Mouse (Mus musculus): ENCODE measurements around the gene Arhgap33. TPM values are rescaled to one million over a fixed set of nuclear protein-coding genes. Genes with fewer than 3 reads are reported as not detected.

The Arhgap33 gene
- polyA plus RNA-seq, 1 experiment from 2014 or later: 158 TPM

GRCm38 (mm10) chr7:30562526-30563116 is 27.8 kb upstream of the Arhgap33 start:
- Histone ChIP-seq H3K4me3 (peak overlapping the region; percentile 95), H3K9ac (peak overlapping the region; percentile 84), H3K36me3 (replicated peaks) (peaks cover 12% of the 10 kb centered on the region; the same call in 1 of the 2 replicates), H3K27ac (peak overlapping the region; percentile 96), H3K27me3 (replicated peaks) (no peaks in the 10 kb centered on the region), H3K9me3 (no peaks in the 10 kb centered on the region), H3K4me2 (peak overlapping the region; percentile 89), H3K4me1 (peaks cover 35% of the 10 kb centered on the region)
- no peak for ATAC-seq (replicated peaks)
- WGBS: 2% methylated on average over 27 of the region's 27 CpGs

- H3K4me2 ChIP-seq: peak overlapping the region; percentile 97; the same call in 1 of the 2 replicates
Observed at GRCm38 (mm10) chr7:30560296-30560695, 25.4 kb upstream of the Arhgap33 start.

GRCm38 (mm10) chr7:30559443-30559954 is 24.6 kb upstream of the Arhgap33 start, which contains the start of gene Lin37:
Gene Lin37, minus strand, starts transcription at chr7:30559838.
- ATAC-seq (replicated peaks): peak; percentile 89
- under 1% methylated on average over 20 of the region's 20 CpGs for WGBS
- Histone ChIP-seq H3K27me3 (replicated peaks) (no peaks in the 10 kb centered on the region), H3K9ac (peak within 1 kb of the TSS; percentile 70), H3K4me3 (peak within 1 kb of the TSS; percentile 60), H3K9me3 (no peaks in the 10 kb centered on the region), H3K4me2 (peak within 1 kb of the TSS; percentile 97), H3K4me1 (peaks cover 35% of the 10 kb centered on the region), H3K27ac (peak within 1 kb of the TSS; percentile 71), H3K36me3 (replicated peaks) (peaks cover 26% of the 10 kb centered on the region; the same call in 1 of the 2 replicates)

More at GRCm38 (mm10) chr7:30560296-30560695, 25.4 kb upstream of the Arhgap33 start:
- no peaks in the 10 kb centered on the region for H3K9me3 ChIP-seq
- WGBS: 64% methylated on average over 2 of the region's 2 CpGs
- H3K27ac ChIP-seq: peak overlapping the region; percentile 64; the same call in 1 of the 2 replicates
- peaks cover 18% of the 10 kb centered on the region; the same call in 1 of the 2 replicates for H3K36me3 ChIP-seq (replicated peaks)
- H3K27me3 ChIP-seq (replicated peaks): no peaks in the 10 kb centered on the region
- ATAC-seq (replicated peaks): no peak
- no peak overlapping the region for H3K9ac ChIP-seq
- no peak overlapping the region for H3K4me3 ChIP-seq
- H3K4me1 ChIP-seq: peaks cover 35% of the 10 kb centered on the region

- Histone ChIP-seq H3K9ac (peak overlapping the region; percentile 70), H3K27ac (peak overlapping the region; percentile 71), H3K36me3 (replicated peaks) (peaks cover 28% of the 10 kb centered on the region; the same call in 1 of the 2 replicates), H3K4me2 (peak overlapping the region; percentile 97), H3K4me3 (peak overlapping the region; percentile 60), H3K27me3 (replicated peaks) (no peaks in the 10 kb centered on the region), H3K4me1 (peaks cover 30% of the 10 kb centered on the region), H3K9me3 (no peaks in the 10 kb centered on the region)
- ATAC-seq (replicated peaks): no peak
- WGBS: 17% methylated on average over 12 of the region's 12 CpGs
Observed at GRCm38 (mm10) chr7:30558656-30559442, 24.0 kb upstream of the Arhgap33 start.

GRCm38 (mm10) chr7:30557901-30558514 is 23.1 kb upstream of the Arhgap33 start:
- no peaks in the 10 kb centered on the region for H3K27me3 ChIP-seq (replicated peaks)
- H3K4me2 ChIP-seq: peak overlapping the region; percentile 97; the same call in 1 of the 2 replicates
- peaks cover 28% of the 10 kb centered on the region; the same call in 1 of the 2 replicates for H3K36me3 ChIP-seq (replicated peaks)
- H3K4me1 ChIP-seq: peaks cover 36% of the 10 kb centered on the region
- H3K9me3 ChIP-seq: no peaks in the 10 kb centered on the region
- H3K9ac ChIP-seq: peak overlapping the region; percentile 70; the same call in 1 of the 2 replicates
- no peak for ATAC-seq (replicated peaks)
- H3K27ac ChIP-seq: no peak overlapping the region
- WGBS: 87% methylated on average over 13 of the region's 13 CpGs
- H3K4me3 ChIP-seq: peak overlapping the region; percentile 60; the same call in 1 of the 2 replicates

GRCm38 (mm10) chr7:30556894-30557536 is 22.2 kb upstream of the Arhgap33 start:
- Histone ChIP-seq H3K27ac (no peak overlapping the region), H3K9ac (no peak overlapping the region), H3K4me2 (no peak overlapping the region), H3K4me3 (no peak overlapping the region), H3K9me3 (no peaks in the 10 kb centered on the region), H3K27me3 (replicated peaks) (no peaks in the 10 kb centered on the region), H3K36me3 (replicated peaks) (peaks cover 28% of the 10 kb centered on the region; the same call in 1 of the 2 replicates), H3K4me1 (peaks cover 37% of the 10 kb centered on the region)
- no peak for ATAC-seq (replicated peaks)
- WGBS: 92% methylated on average over 18 of the region's 18 CpGs

- WGBS: 88% methylated on average over 22 of the region's 22 CpGs
- Histone ChIP-seq H3K4me1 (peaks cover 28% of the 10 kb centered on the region), H3K27me3 (replicated peaks) (no peaks in the 10 kb centered on the region), H3K4me2 (peak overlapping the region; percentile 90; the same call in 1 of the 2 replicates), H3K9ac (peak overlapping the region; percentile 47; the same call in 1 of the 2 replicates), H3K9me3 (no peaks in the 10 kb centered on the region), H3K36me3 (replicated peaks) (peaks cover 28% of the 10 kb centered on the region; the same call in 1 of the 2 replicates), H3K4me3 (no peak overlapping the region), H3K27ac (no peak overlapping the region)
- no peak for ATAC-seq (replicated peaks)
Observed at GRCm38 (mm10) chr7:30553810-30554584, 19.1 kb upstream of the Arhgap33 start.

- no peaks in the 10 kb centered on the region for H3K9me3 ChIP-seq
- H3K36me3 ChIP-seq (replicated peaks): peaks cover 28% of the 10 kb centered on the region; the same call in 1 of the 2 replicates
- H3K27ac ChIP-seq: peak overlapping the region; percentile 77
- WGBS: 4% methylated on average over 23 of the region's 23 CpGs
- ATAC-seq (replicated peaks): no peak
- H3K4me2 ChIP-seq: peak overlapping the region; percentile 90
- H3K9ac ChIP-seq: peak overlapping the region; percentile 47
- peak overlapping the region; percentile 71 for H3K4me3 ChIP-seq
- H3K27me3 ChIP-seq (replicated peaks): no peaks in the 10 kb centered on the region
- H3K4me1 ChIP-seq: peaks cover 19% of the 10 kb centered on the region
Observed at GRCm38 (mm10) chr7:30553021-30553589, 18.2 kb upstream of the Arhgap33 start.

GRCm38 (mm10) chr7:30552102-30553020 is 17.5 kb upstream of the Arhgap33 start, which contains the start of the genes Hspb6 and Proser3:
Gene Hspb6, plus strand, starts transcription at chr7:30552178.
Gene Proser3, minus strand, starts transcription at chr7:30552299.
- Histone ChIP-seq H3K4me1 (peaks cover 15% of the 10 kb centered on the region), H3K9ac (peak within 1 kb of the TSS; percentile 62), H3K27me3 (replicated peaks) (no peaks in the 10 kb centered on the region), H3K4me2 (peak within 1 kb of the TSS; percentile 90), H3K36me3 (replicated peaks) (peaks cover 28% of the 10 kb centered on the region; the same call in 1 of the 2 replicates), H3K4me3 (peak within 1 kb of the TSS; percentile 71), H3K9me3 (no peaks in the 10 kb centered on the region), H3K27ac (peak within 1 kb of the TSS; percentile 97)
- WGBS: under 1% methylated on average over 44 of the region's 44 CpGs
- ATAC-seq (replicated peaks): peak; percentile 96
